Mouse (Mus musculus) liver, postnatal 0 days (tissue): ENCODE results near the gene Dnajc5.

Experiments
- CTCF ChIP-seq: sonication (generic); IDR thresholded peaks from 2 replicates; pipeline ENCODE4 v1.5.1; 2016; ENCODE audit warnings: antibody characterized with exemption, low read depth
- EP300 ChIP-seq: IDR thresholded peaks from 2 replicates; pipeline ENCODE4 v1.6.1; 2016; ENCODE audit warnings: antibody characterized with exemption, low read depth, mild to moderate bottlenecking

DNA sequence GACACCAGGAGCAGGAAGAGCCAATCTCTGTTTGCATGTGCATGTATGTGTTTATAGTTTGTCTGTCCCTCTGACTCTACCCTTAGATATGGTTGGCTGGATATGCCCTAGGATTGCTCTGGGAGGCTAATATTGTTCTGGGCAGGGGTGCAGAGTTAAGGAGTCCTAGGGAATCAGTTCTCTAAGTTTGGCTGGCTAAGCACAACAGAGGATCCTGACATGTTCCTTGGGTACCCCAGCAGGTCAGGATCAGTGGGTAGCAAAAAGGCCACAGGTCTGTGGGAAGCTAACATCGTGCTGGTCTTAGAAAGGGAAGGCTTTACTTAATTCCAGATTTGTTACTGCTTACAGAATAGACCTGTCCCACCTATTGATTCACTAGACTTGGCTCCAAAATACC is 59.4 kb downstream of the Dnajc5 start:
- no peak for TF ChIP-seq CTCF
- TF ChIP-seq EP300, result no peak
